Mouse (Mus musculus): ENCODE data around the gene Gm20661.
A peak's percentile ranks its signal among the peaks of the same experiment; 100 is the strongest.
"Not testable (repeated sequence)": the region's sequence is repeated elsewhere in the genome, so short reads cannot be mapped to it uniquely, and the experiment has no call there.

Gm20661 gene

GRCm38 (mm10) chr9:107996049-107996448 lies 13.2 kb downstream of the Gm20661 start, which contains the start of gene Gm20662:
Gene Gm20662 (plus strand): TSS chr9:107996349.
- DNase-seq (ENCODE audit: extremely low spot score, low spot score), result no peak

- peak; percentile 99 for DNase-seq (ENCODE audit: extremely low spot score, low spot score)
Measured at GRCm38 (mm10) chr9:108001922-108002770, 19.3 kb downstream of the Gm20661 start, which contains the start of gene Ip6k1. Gene Ip6k1 (plus strand): TSS chr9:108002501.

GRCm38 (mm10) chr9:108002778-108003530 lies 20.1 kb downstream of the Gm20661 start:
- no peak for DNase-seq (ENCODE audit: extremely low spot score, low spot score)

GRCm38 (mm10) chr9:108003531-108003890 lies 20.7 kb downstream of the Gm20661 start:
- DNase-seq (ENCODE audit: extremely low spot score, low spot score), result no peak

GRCm38 (mm10) chr9:108008041-108008440 lies 25.2 kb downstream of the Gm20661 start:
- no peak for DNase-seq (ENCODE audit: extremely low spot score, low spot score)

- DNase-seq (ENCODE audit: extremely low spot score, low spot score), result no peak
Measured at GRCm38 (mm10) chr9:108010385-108010784, 27.5 kb downstream of the Gm20661 start.

GRCm38 (mm10) chr9:108013577-108013976 lies 30.7 kb downstream of the Gm20661 start:
- not testable (repeated sequence) for DNase-seq (ENCODE audit: extremely low spot score, low spot score)

GRCm38 (mm10) chr9:108017127-108017526 lies 34.3 kb downstream of the Gm20661 start:
- no peak for DNase-seq (ENCODE audit: extremely low spot score, low spot score)

- DNase-seq (ENCODE audit: extremely low spot score, low spot score), result no peak
Measured at GRCm38 (mm10) chr9:108020741-108021140, 37.9 kb downstream of the Gm20661 start.

GRCm38 (mm10) chr9:108023216-108023615 lies 40.4 kb downstream of the Gm20661 start:
- DNase-seq (ENCODE audit: extremely low spot score, low spot score), result no peak

- DNase-seq (ENCODE audit: extremely low spot score, low spot score), result no peak
Measured at GRCm38 (mm10) chr9:108026584-108026983, 43.7 kb downstream of the Gm20661 start.

- no peak for DNase-seq (ENCODE audit: extremely low spot score, low spot score)
Measured at GRCm38 (mm10) chr9:108027867-108028266, 45.0 kb downstream of the Gm20661 start.

GRCm38 (mm10) chr9:108032126-108032525 lies 49.3 kb downstream of the Gm20661 start:
- DNase-seq (ENCODE audit: extremely low spot score, low spot score), result no peak

GRCm38 (mm10) chr9:108035331-108036156 lies 52.7 kb downstream of the Gm20661 start:
- DNase-seq (ENCODE audit: extremely low spot score, low spot score), result no peak

Measured in neural tube, embryonic 10.5 days (tissue).